Mouse (Mus musculus): ENCODE data around the gene Ltb. TPM values are rescaled to one million over a fixed set of nuclear protein-coding genes. Genes with fewer than 3 reads are reported as not detected.

Ltb gene
- polyA plus RNA-seq, 1 experiment, result 0.09 TPM

GRCm38 (mm10) chr17:35242015-35242941 is 48.0 kb downstream of the Ltb start:
- TF ChIP-seq GATA1 (IDR thresholded peaks at IDR 0.05; ENCODE audit: low read length), result no peak

GRCm38 (mm10) chr17:35243086-35243485 is 48.8 kb downstream of the Ltb start:
- TF ChIP-seq GATA1 (IDR thresholded peaks at IDR 0.05; ENCODE audit: low read length), result no peak

GRCm38 (mm10) chr17:35244999-35245398 is 50.8 kb downstream of the Ltb start:
- no peak for TF ChIP-seq GATA1 (IDR thresholded peaks at IDR 0.05; ENCODE audit: low read length)

Other genes starting within 250 kb of the Ltb start
- gene Hspa1b, start 235.2 kb upstream of the Ltb start, polyA plus RNA-seq (2012), result 0.33 and 0.36 TPM in 2 replicates
- gene Gm20481, start 224.5 kb upstream of the Ltb start, polyA plus RNA-seq (2012), result 0.12 TPM in 1 of 2 replicates, not detected in the other
- not detected in 2 replicates for gene Hspa1a, start 222.3 kb upstream of the Ltb start, polyA plus RNA-seq (2012)
- gene Hspa1l, start 221.7 kb upstream of the Ltb start, polyA plus RNA-seq (2012), result 0.02 TPM in 1 of 2 replicates, not detected in the other
- 309 and 320 TPM in 2 replicates for gene Lsm2, start 212.6 kb upstream of the Ltb start, polyA plus RNA-seq (2012)
- gene Vars, start 193.5 kb upstream of the Ltb start, polyA plus RNA-seq (2012), result 965 and 1,080 TPM in 2 replicates
- 1.0 and 1.4 TPM in 2 replicates for gene Vwa7, start 177.9 kb upstream of the Ltb start, polyA plus RNA-seq (2012)
- 40.3 and 64.9 TPM in 2 replicates for gene Sapcd1, start 166.4 kb upstream of the Ltb start, polyA plus RNA-seq (2012)
- gene Msh5, start 147.7 kb upstream of the Ltb start, polyA plus RNA-seq (2012), result 7.0 and 7.1 TPM in 2 replicates
- gene Clic1, start 144.5 kb upstream of the Ltb start, polyA plus RNA-seq (2012), result 168 and 216 TPM in 2 replicates
- 156 and 185 TPM in 2 replicates for gene Ddah2, start 135.4 kb upstream of the Ltb start, polyA plus RNA-seq (2012)
- not detected in 2 replicates for gene Ly6g6c, start 129.1 kb upstream of the Ltb start, polyA plus RNA-seq (2012)
- not detected in 2 replicates for gene Mpig6b, start 128.3 kb upstream of the Ltb start, polyA plus RNA-seq (2012)
- not detected in 2 replicates for gene Ly6g6e, start 117.5 kb upstream of the Ltb start, polyA plus RNA-seq (2012)
- 0.22 TPM in 1 of 2 replicates, not detected in the other for gene Ly6g6d, start 116.4 kb upstream of the Ltb start, polyA plus RNA-seq (2012)
- gene Ly6g6f, start 108.8 kb upstream of the Ltb start, polyA plus RNA-seq (2012), result 0.05 and 0.06 TPM in 2 replicates
- gene Abhd16a, start 105.2 kb upstream of the Ltb start, polyA plus RNA-seq (2012), result 112 and 148 TPM in 2 replicates
- gene Ly6g5c, start 86.2 kb upstream of the Ltb start, polyA plus RNA-seq (2012), result not detected in 2 replicates
- gene Ly6g5b, start 79.0 kb upstream of the Ltb start, polyA plus RNA-seq (2012), result 0.08 and 0.15 TPM in 2 replicates
- gene Gpank1, start 73.0 kb upstream of the Ltb start, polyA plus RNA-seq (2012), result 62.0 and 85.8 TPM in 2 replicates
- gene Csnk2b, start 72.4 kb upstream of the Ltb start, polyA plus RNA-seq (2012), result 66.1 and 68.9 TPM in 2 replicates
- 11.4 and 13.3 TPM in 2 replicates for gene D17H6S53E, start 68.1 kb upstream of the Ltb start, polyA plus RNA-seq (2012)
- 0.23 and 0.27 TPM in 2 replicates for gene Apom, start 62.4 kb upstream of the Ltb start, polyA plus RNA-seq (2012)
- gene Bag6, start 59.3 kb upstream of the Ltb start, polyA plus RNA-seq (2012), result 685 and 826 TPM in 2 replicates
- gene Prrc2a, start 29.5 kb upstream of the Ltb start, polyA plus RNA-seq (2012), result 1,478 and 1,496 TPM in 2 replicates
- not detected in 2 replicates for gene Aif1, start 18.4 kb upstream of the Ltb start, polyA plus RNA-seq (2012)
- gene Lst1, start 6.0 kb upstream of the Ltb start, polyA plus RNA-seq (2012), result 0.39 and 0.49 TPM in 2 replicates
- gene Tnf, start 7.6 kb downstream of the Ltb start, polyA plus RNA-seq (2012), result not detected in 2 replicates
- not detected in 2 replicates for gene Lta, start 10.9 kb downstream of the Ltb start, polyA plus RNA-seq (2012)
- gene Gm16181, start 26.4 kb downstream of the Ltb start, polyA plus RNA-seq (2012), result not detected in 2 replicates
- gene Atp6v1g2, start 39.2 kb downstream of the Ltb start, polyA plus RNA-seq (2012), result 2.2 and 2.7 TPM in 2 replicates
- gene Nfkbil1, start 41.4 kb downstream of the Ltb start, polyA plus RNA-seq (2012), result 39.6 and 44.3 TPM in 2 replicates
- 326 and 338 TPM in 2 replicates for gene Ddx39b, start 47.3 kb downstream of the Ltb start, polyA plus RNA-seq (2012)
- 56.7 and 69.0 TPM in 2 replicates for gene H2-D1, start 68.3 kb downstream of the Ltb start, polyA plus RNA-seq (2012)
- gene H2-Q1, start 126.0 kb downstream of the Ltb start, polyA plus RNA-seq (2012), result not detected in 2 replicates
- gene H2-Q2, start 147.8 kb downstream of the Ltb start, polyA plus RNA-seq (2012), result not detected in 2 replicates
- gene H2-Q4, start 185.2 kb downstream of the Ltb start, polyA plus RNA-seq (2012), result not detected in 2 replicates
- not detected in 2 replicates for gene H2-Q6, start 230.4 kb downstream of the Ltb start, polyA plus RNA-seq (2012)
- not detected in 2 replicates for gene H2-Q7, start 244.7 kb downstream of the Ltb start, polyA plus RNA-seq (2012)

All from G1E-ER4 (cell line).